Mouse (Mus musculus): ENCODE measurements at regions not wholly inside any gene's neighbourhood (a gene's known extent, or its start where the extent isn't known, plus 50 kb on each side); places are given as distances from the start of the nearest gene placed in this dataset.
A peak's percentile ranks its signal among the peaks of the same experiment; 100 is the strongest.

DNA sequence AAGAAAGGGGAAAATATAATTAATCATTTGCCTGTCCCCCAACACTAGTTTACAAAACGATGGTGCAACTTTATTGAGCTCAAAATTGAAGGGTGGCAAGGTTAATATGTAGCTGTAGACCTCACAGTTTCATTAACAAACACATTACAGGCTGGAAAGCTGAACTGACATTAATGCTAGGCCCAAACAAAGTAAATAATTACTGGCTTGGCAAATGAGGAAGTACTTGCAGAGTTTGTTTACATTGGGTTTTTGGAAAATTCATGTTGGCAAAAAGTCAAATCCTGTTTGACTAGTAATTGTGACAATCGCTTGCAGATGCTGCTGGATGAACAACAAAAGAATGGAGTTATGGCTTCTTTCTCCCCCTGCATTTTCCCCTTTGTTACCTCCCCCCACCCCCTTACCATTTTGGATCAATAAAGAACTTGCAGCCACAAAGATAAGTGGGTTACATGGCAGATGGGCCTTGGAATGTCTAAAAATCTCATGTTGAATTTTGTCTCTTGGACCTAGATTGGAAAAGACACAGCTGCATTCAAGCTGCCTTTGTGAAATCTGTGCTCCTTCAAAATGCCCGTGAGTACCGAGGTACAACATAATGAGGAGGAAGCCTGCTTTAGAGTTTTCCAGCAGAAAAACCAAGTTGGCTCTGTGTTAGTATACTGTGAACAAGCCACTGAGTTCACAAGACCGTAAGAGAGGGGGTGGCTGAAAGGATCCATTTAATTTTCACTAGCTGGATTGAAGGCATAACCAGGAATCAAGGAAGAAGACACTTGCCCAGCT, 331.3 kb upstream of the BC052040 start:
- ATAC-seq (ENCODE audit: insufficient number of reproducible peaks, low FRiP score): no peak
- Histone ChIP-seq H3K4me3 (no peak overlapping the region), H3K4me2 (no peak overlapping the region), H3K9ac (no peak overlapping the region), H3K27me3 (replicated peaks) (no peaks in the 10 kb centered on the region), H3K36me3 (no peaks in the 10 kb centered on the region), H3K4me1 (replicated peaks) (no peaks in the 10 kb centered on the region), H3K9me3 (replicated peaks) (no peaks in the 10 kb centered on the region), H3K27ac (ENCODE audit: poor library complexity, severe bottlenecking) (no peak overlapping the region)
- 80% methylated on average over 5 of the region's 5 CpGs for WGBS

DNA sequence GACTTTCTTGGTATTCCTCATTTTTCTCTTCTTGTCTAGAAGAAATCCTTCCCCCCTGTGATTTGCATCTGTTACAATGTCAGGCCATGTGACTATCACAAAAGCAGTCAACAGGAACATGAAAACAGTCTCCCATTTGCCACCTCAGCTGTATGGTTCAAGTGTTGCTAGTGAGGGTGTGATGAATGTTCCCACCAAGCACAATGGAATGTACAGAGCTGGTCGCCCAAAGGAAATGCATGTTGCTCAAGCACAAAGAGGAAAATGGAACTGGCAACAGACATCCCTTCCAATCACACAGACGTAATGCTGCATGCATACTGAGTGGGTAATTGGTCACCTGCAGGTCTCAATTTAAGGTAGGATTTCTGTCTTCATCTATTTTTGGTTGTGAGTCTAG, 324.1 kb upstream of the BC052040 start:
- Histone ChIP-seq H3K4me3 (no peak overlapping the region), H3K9ac (no peak overlapping the region), H3K27ac (ENCODE audit: poor library complexity, severe bottlenecking) (no peak overlapping the region), H3K9me3 (replicated peaks) (no peaks in the 10 kb centered on the region), H3K4me1 (replicated peaks) (no peaks in the 10 kb centered on the region), H3K4me2 (no peak overlapping the region), H3K27me3 (replicated peaks) (no peaks in the 10 kb centered on the region), H3K36me3 (no peaks in the 10 kb centered on the region)
- WGBS: 75% methylated on average over 2 of the region's 2 CpGs
- no peak for ATAC-seq (ENCODE audit: insufficient number of reproducible peaks, low FRiP score)

DNA sequence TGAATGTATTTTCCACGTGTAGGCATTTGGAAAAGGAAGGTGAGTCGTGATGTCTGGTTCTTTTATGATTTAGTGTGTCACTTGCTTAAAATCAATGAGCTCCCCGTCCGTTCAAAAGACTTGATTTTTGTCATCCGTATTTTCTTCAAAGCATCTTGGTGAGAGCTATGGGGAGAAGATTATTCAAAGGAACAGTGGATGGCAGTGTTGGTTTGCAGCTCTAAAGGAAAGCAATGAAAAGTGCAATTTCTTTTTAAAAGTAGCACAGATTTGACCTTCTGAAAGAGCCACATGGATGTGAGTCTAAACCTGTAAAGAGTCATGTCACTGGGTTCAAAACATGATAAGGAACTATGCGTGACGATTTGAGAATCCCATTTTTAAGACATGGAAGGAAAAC, 313.3 kb upstream of the BC052040 start:
- ATAC-seq (ENCODE audit: insufficient number of reproducible peaks, low FRiP score): no peak
- Histone ChIP-seq H3K36me3 (no peaks in the 10 kb centered on the region), H3K9ac (no peak overlapping the region), H3K4me2 (no peak overlapping the region), H3K27ac (ENCODE audit: poor library complexity, severe bottlenecking) (no peak overlapping the region), H3K4me1 (replicated peaks) (no peaks in the 10 kb centered on the region), H3K4me3 (no peak overlapping the region), H3K9me3 (replicated peaks) (no peaks in the 10 kb centered on the region), H3K27me3 (replicated peaks) (no peaks in the 10 kb centered on the region)
- WGBS: 55% methylated on average over 7 of the region's 7 CpGs

DNA sequence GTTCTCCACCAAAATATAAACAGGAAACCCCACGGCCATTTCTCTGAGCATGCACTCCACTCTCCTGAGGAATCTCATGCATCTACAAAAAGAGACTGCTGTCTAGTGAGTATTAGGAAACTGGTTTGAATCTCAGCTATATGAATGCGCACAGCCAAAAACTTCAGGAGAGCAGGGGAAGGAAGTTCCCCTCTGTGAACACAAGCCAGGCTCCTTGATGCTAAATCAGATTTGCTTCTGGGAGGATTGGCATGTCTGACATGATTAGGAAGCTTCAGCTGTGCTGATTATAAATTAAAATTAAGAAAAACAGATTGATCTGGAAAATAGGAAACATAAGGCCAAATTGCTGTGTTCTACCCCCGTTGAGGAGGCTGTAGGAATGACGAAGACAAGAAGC, 304.1 kb upstream of the BC052040 start:
- WGBS: 66% methylated on average over 4 of the region's 4 CpGs
- no peak overlapping the region for H3K27ac ChIP-seq (ENCODE audit: poor library complexity, severe bottlenecking)

DNA sequence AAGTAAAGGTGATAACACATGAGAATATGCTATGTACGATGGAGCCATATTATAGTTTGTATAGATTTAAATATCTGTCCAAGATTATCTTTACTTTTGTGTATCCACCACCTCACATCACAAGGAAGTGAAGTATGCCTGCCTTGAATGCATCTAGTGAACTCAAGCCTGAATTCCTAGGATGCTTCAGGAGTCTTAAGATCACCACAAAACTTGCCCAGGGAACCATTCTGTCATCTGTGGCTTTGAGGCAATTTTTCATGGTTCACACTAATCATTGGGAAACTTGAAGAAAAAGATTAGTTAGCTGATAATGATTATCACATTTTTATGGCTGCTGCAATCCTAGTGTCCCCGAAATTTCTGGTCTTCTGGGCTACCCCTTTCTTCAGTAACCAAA, 288.5 kb upstream of the BC052040 start:
- Histone ChIP-seq H3K4me2 (no peak overlapping the region), H3K9me3 (replicated peaks) (no peaks in the 10 kb centered on the region; the same call in 1 of the 2 replicates), H3K9ac (no peak overlapping the region), H3K27me3 (replicated peaks) (no peaks in the 10 kb centered on the region), H3K27ac (ENCODE audit: poor library complexity, severe bottlenecking) (no peak overlapping the region), H3K4me3 (no peak overlapping the region), H3K36me3 (no peaks in the 10 kb centered on the region), H3K4me1 (replicated peaks) (no peaks in the 10 kb centered on the region)
- no peak for ATAC-seq (ENCODE audit: insufficient number of reproducible peaks, low FRiP score)
- WGBS: 68% methylated on average over 2 of the region's 2 CpGs

More for the DNA sequence above, 304.1 kb upstream of the BC052040 start:
- Histone ChIP-seq H3K9ac (no peak overlapping the region), H3K4me3 (no peak overlapping the region), H3K36me3 (no peaks in the 10 kb centered on the region), H3K4me2 (no peak overlapping the region), H3K4me1 (replicated peaks) (peaks cover 8% of the 10 kb centered on the region; the same call in 1 of the 2 replicates), H3K27me3 (replicated peaks) (no peaks in the 10 kb centered on the region), H3K9me3 (replicated peaks) (no peaks in the 10 kb centered on the region)
- ATAC-seq (ENCODE audit: insufficient number of reproducible peaks, low FRiP score): no peak

DNA sequence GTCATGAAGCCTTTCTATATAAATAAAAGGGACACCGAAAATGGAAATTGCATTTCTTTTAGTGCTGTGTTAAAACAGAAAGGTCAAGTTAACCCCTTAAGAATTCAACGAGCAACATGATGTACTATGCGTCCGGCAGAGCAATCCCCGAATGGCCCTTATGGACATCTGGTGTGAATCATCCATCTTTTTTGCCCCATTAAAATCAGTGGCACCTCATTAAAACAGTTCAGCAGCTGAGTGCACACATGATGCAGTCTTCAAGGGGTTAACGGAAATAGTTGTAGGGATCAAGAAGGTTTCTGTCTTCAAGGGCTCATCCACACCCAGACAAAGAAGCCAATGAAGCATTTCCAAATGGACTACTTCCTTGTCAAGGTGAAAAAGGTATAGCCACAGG, 284.1 kb upstream of the BC052040 start:
- Histone ChIP-seq H3K27me3 (replicated peaks) (no peaks in the 10 kb centered on the region), H3K4me2 (no peak overlapping the region), H3K9me3 (replicated peaks) (no peaks in the 10 kb centered on the region), H3K36me3 (no peaks in the 10 kb centered on the region), H3K4me1 (replicated peaks) (no peaks in the 10 kb centered on the region), H3K27ac (ENCODE audit: poor library complexity, severe bottlenecking) (no peak overlapping the region), H3K4me3 (no peak overlapping the region), H3K9ac (no peak overlapping the region)
- no peak for ATAC-seq (ENCODE audit: insufficient number of reproducible peaks, low FRiP score)
- 87% methylated on average over 6 of the region's 6 CpGs for WGBS

DNA sequence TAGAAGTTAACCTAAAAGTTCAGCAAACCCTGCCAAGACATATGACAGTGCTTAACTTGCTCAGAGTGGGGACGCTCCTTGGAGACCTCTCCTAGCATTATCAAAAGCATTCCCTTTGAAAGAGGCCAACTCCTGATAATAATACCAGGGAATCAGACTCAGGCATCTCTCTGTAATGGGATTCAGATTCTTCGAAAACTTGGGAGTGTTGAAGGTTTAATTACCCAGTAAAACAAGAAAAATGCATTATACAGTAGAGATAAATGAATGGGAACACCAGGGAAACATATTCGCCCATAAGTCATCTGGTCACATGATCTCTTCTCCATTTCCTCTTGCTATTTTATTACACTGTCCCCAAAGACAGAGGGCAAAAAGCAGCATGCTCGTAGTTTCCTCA, 274.3 kb upstream of the BC052040 start:
- Histone ChIP-seq H3K9ac (no peak overlapping the region), H3K4me2 (no peak overlapping the region), H3K27me3 (replicated peaks) (no peaks in the 10 kb centered on the region), H3K4me1 (replicated peaks) (peaks cover 10% of the 10 kb centered on the region; the same call in 1 of the 2 replicates), H3K4me3 (no peak overlapping the region), H3K27ac (ENCODE audit: poor library complexity, severe bottlenecking) (no peak overlapping the region), H3K9me3 (replicated peaks) (no peaks in the 10 kb centered on the region), H3K36me3 (no peaks in the 10 kb centered on the region)
- ATAC-seq (ENCODE audit: insufficient number of reproducible peaks, low FRiP score): no peak
- 55% methylated on average over 4 of the region's 4 CpGs for WGBS

DNA sequence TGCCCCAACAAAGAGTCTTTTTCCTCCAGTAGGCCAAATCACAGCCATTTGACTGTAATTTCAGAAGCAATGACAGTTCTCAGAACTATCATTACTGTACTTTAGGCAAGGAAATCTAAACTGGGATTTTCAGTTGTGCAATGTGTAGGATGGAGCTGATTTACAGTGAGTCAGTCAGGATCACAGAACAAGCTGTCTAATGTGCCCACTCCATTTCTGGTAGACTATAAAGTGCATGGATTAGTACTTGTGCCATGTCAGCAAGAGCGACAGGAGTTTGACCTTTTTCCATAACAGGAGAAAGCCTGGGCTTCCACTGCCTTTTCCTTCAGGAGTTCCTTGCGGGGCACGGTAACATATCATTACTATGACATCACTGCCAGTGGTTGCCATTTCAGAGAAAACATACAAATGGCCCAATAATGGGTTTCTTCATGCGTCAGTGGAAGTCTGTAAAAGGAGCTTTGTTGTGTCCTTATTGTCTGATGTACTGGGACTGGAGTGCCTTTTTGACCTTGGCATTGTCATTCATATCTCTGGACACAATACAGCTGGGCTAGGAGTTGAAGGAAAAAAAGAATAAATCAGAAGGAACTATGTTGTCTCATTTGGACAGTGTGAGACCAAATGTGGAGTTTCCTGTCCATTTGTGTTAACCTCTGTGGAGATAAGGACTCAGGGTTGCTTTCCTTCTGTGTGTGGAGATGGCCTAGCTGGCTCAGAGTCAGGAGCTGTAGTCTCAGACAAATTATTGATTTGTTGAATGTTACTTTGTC, 271.5 kb upstream of the BC052040 start:
- Histone ChIP-seq H3K27me3 (replicated peaks) (no peaks in the 10 kb centered on the region), H3K4me1 (replicated peaks) (peaks cover 10% of the 10 kb centered on the region; the same call in 1 of the 2 replicates), H3K9ac (no peak overlapping the region), H3K9me3 (replicated peaks) (no peaks in the 10 kb centered on the region), H3K27ac (ENCODE audit: poor library complexity, severe bottlenecking) (no peak overlapping the region), H3K4me2 (no peak overlapping the region), H3K36me3 (no peaks in the 10 kb centered on the region), H3K4me3 (no peak overlapping the region)
- ATAC-seq (ENCODE audit: insufficient number of reproducible peaks, low FRiP score): peak; percentile 66
- WGBS: 51% methylated on average over 4 of the region's 4 CpGs

DNA sequence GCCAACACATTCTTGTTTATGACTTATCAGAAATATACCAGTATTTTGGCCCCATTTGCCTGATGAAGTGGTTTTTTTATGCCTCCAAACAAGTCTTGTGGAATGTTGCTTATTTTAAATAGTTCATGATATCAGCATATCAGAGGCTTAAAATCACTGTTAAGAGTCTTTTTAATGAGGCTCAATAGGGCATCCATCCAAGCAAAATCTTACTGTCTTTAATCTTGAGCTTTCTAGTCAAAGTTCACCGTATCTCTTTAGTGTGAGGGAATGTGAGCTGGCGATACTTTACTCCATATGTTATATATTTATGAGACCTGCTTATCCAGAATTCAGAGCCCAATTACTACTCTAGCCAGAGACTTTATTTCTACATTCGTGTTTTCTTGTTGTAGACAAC, 263.0 kb upstream of the BC052040 start:
- no peaks in the 10 kb centered on the region for H3K4me1 ChIP-seq (replicated peaks)
- ATAC-seq (ENCODE audit: insufficient number of reproducible peaks, low FRiP score): no peak
- no peak overlapping the region for H3K9ac ChIP-seq
- H3K27me3 ChIP-seq (replicated peaks): no peaks in the 10 kb centered on the region
- no peaks in the 10 kb centered on the region for H3K9me3 ChIP-seq (replicated peaks)
- H3K36me3 ChIP-seq: no peaks in the 10 kb centered on the region
- no peak overlapping the region for H3K27ac ChIP-seq (ENCODE audit: poor library complexity, severe bottlenecking)
- H3K4me3 ChIP-seq: no peak overlapping the region
- H3K4me2 ChIP-seq: no peak overlapping the region
- WGBS: 60% methylated on average over 3 of the region's 3 CpGs

DNA sequence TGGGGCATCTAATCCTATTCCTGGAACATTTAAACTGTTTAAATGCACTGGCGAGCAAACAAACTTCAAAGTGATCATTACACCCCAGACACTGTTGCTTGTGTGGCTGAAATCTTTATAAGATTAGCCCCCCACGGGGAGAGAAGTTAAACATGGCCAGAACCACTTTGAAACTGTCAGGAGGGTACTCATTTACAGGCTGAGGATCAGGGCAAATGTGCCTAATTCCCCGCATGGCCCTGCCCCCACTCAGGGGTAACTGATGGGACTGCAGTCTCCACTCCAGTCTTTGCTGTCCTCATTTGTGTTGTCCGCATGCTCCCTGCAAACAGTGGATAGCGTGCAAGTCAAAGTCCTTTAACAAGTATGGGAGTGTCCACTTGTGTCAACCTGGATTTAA, 258.9 kb upstream of the BC052040 start:
- Histone ChIP-seq H3K36me3 (no peaks in the 10 kb centered on the region), H3K4me2 (no peak overlapping the region), H3K27ac (ENCODE audit: poor library complexity, severe bottlenecking) (no peak overlapping the region), H3K9me3 (replicated peaks) (no peaks in the 10 kb centered on the region), H3K27me3 (replicated peaks) (no peaks in the 10 kb centered on the region), H3K4me1 (replicated peaks) (no peaks in the 10 kb centered on the region), H3K9ac (no peak overlapping the region), H3K4me3 (no peak overlapping the region)
- WGBS: 47% methylated on average over 5 of the region's 5 CpGs
- ATAC-seq (ENCODE audit: insufficient number of reproducible peaks, low FRiP score): no peak

DNA sequence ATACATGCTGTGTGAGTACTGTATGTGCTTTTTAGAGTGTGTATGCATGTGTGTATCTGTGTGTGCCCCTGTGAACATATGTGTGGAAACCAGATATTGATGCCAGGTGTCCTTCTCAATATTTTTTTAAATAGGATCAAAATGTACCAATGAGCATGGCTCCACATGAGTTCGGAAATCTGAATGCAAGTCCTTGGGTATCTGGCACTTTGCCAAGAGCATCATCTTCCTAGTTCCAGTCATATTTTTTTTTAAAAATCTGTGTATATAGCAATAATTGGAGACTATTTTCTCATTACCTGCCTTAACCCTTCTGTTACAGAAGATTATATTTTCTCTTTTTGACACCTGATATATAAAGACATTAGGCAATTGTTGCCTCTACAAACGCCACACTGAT, 255.0 kb upstream of the BC052040 start:
- H3K36me3 ChIP-seq: no peaks in the 10 kb centered on the region
- no peaks in the 10 kb centered on the region for H3K4me1 ChIP-seq (replicated peaks)
- H3K27ac ChIP-seq (ENCODE audit: poor library complexity, severe bottlenecking): no peak overlapping the region
- H3K9ac ChIP-seq: no peak overlapping the region
- H3K4me2 ChIP-seq: no peak overlapping the region
- no peaks in the 10 kb centered on the region for H3K9me3 ChIP-seq (replicated peaks)
- H3K27me3 ChIP-seq (replicated peaks): no peaks in the 10 kb centered on the region
- ATAC-seq (ENCODE audit: insufficient number of reproducible peaks, low FRiP score): no peak
- 79% methylated on average over 2 of the region's 2 CpGs for WGBS
- no peak overlapping the region for H3K4me3 ChIP-seq
